Mouse (Mus musculus): ENCODE measurements around the gene Prpf18. TPM values are rescaled to one million over a fixed set of nuclear protein-coding genes. Genes with fewer than 3 reads are reported as not detected.

Gene Prpf18
- polyA plus RNA-seq, 1 experiment from 2014 or later = 54.1 TPM

- H3K9ac ChIP-seq = no peak overlapping the region
- no peak for ATAC-seq (ENCODE audit: low FRiP score, low read depth)
- H3K4me3 ChIP-seq = no peak overlapping the region
- H3K4me1 ChIP-seq = peaks cover 7% of the 10 kb centered on the region; the same call in 1 of the 2 replicates
- H3K27ac ChIP-seq = no peak overlapping the region
- no peak overlapping the region for H3K4me2 ChIP-seq (replicated peaks)
- H3K27me3 ChIP-seq (replicated peaks) = no peaks in the 10 kb centered on the region
- WGBS = 78% methylated on average over 11 of the region's 11 CpGs
- H3K36me3 ChIP-seq = peaks cover 46% of the 10 kb centered on the region
- no peaks in the 10 kb centered on the region for H3K9me3 ChIP-seq
These were observed 65.7 kb downstream of the Prpf18 start for GRCm38 (mm10) chr2:4586245-4586644.

GRCm38 (mm10) chr2:4584252-4584651 is 67.7 kb downstream of the Prpf18 start:
- Histone ChIP-seq H3K4me1 (peaks cover 7% of the 10 kb centered on the region; the same call in 1 of the 2 replicates), H3K9ac (no peak overlapping the region), H3K27ac (no peak overlapping the region), H3K27me3 (replicated peaks) (no peaks in the 10 kb centered on the region), H3K4me3 (no peak overlapping the region), H3K4me2 (replicated peaks) (no peak overlapping the region), H3K9me3 (no peaks in the 10 kb centered on the region), H3K36me3 (peaks cover 42% of the 10 kb centered on the region)
- 75% methylated on average over 5 of the region's 5 CpGs for WGBS
- no peak for ATAC-seq (ENCODE audit: low FRiP score, low read depth)

GRCm38 (mm10) chr2:4582930-4583329 is 69.0 kb downstream of the Prpf18 start:
- ATAC-seq (ENCODE audit: low FRiP score, low read depth) = no peak
- no peak overlapping the region for H3K4me3 ChIP-seq
- peaks cover 35% of the 10 kb centered on the region for H3K36me3 ChIP-seq

GRCm38 (mm10) chr2:4580666-4581065 is 71.2 kb downstream of the Prpf18 start:
- no peak overlapping the region for H3K4me3 ChIP-seq
- ATAC-seq (ENCODE audit: low FRiP score, low read depth) = no peak
- H3K36me3 ChIP-seq = peaks cover 26% of the 10 kb centered on the region
- H3K4me2 ChIP-seq (replicated peaks) = no peak overlapping the region
- H3K9me3 ChIP-seq = no peaks in the 10 kb centered on the region
- no peak overlapping the region for H3K27ac ChIP-seq
- no peak overlapping the region for H3K9ac ChIP-seq
- no peaks in the 10 kb centered on the region for H3K27me3 ChIP-seq (replicated peaks)
- 81% methylated on average over 6 of the region's 6 CpGs for WGBS
- no peaks in the 10 kb centered on the region for H3K4me1 ChIP-seq

More at GRCm38 (mm10) chr2:4582930-4583329, 69.0 kb downstream of the Prpf18 start:
- Histone ChIP-seq H3K27me3 (replicated peaks) (no peaks in the 10 kb centered on the region), H3K4me1 (peaks cover 7% of the 10 kb centered on the region; the same call in 1 of the 2 replicates), H3K4me2 (replicated peaks) (no peak overlapping the region), H3K9me3 (no peaks in the 10 kb centered on the region), H3K9ac (no peak overlapping the region), H3K27ac (no peak overlapping the region)
- 91% methylated on average over 2 of the region's 2 CpGs for WGBS

- no peak for ATAC-seq (ENCODE audit: low FRiP score, low read depth)
- 83% methylated on average over 8 of the region's 8 CpGs for WGBS
- no peak overlapping the region for H3K27ac ChIP-seq
These were observed 72.4 kb downstream of the Prpf18 start for GRCm38 (mm10) chr2:4579357-4580068.

GRCm38 (mm10) chr2:4578291-4578690 is 73.6 kb downstream of the Prpf18 start:
- no peak for ATAC-seq (ENCODE audit: low FRiP score, low read depth)
- Histone ChIP-seq H3K9me3 (no peaks in the 10 kb centered on the region), H3K9ac (no peak overlapping the region), H3K4me3 (no peak overlapping the region), H3K4me1 (no peaks in the 10 kb centered on the region), H3K27ac (no peak overlapping the region), H3K36me3 (peaks cover 50% of the 10 kb centered on the region), H3K4me2 (replicated peaks) (no peak overlapping the region), H3K27me3 (replicated peaks) (no peaks in the 10 kb centered on the region)
- WGBS = 84% methylated on average over 5 of the region's 5 CpGs

More at GRCm38 (mm10) chr2:4579357-4580068, 72.4 kb downstream of the Prpf18 start:
- Histone ChIP-seq H3K9ac (no peak overlapping the region), H3K4me1 (no peaks in the 10 kb centered on the region), H3K27me3 (replicated peaks) (no peaks in the 10 kb centered on the region), H3K36me3 (peaks cover 38% of the 10 kb centered on the region), H3K4me3 (no peak overlapping the region), H3K9me3 (no peaks in the 10 kb centered on the region), H3K4me2 (replicated peaks) (no peak overlapping the region)

GRCm38 (mm10) chr2:4575975-4576374 is 75.9 kb downstream of the Prpf18 start:
- WGBS = 93% methylated on average over 7 of the region's 7 CpGs
- no peaks in the 10 kb centered on the region for H3K4me1 ChIP-seq
- ATAC-seq (ENCODE audit: low FRiP score, low read depth) = no peak
- no peak overlapping the region for H3K4me3 ChIP-seq
- H3K9ac ChIP-seq = no peak overlapping the region
- no peaks in the 10 kb centered on the region for H3K27me3 ChIP-seq (replicated peaks)
- no peak overlapping the region for H3K4me2 ChIP-seq (replicated peaks)
- H3K27ac ChIP-seq = no peak overlapping the region
- H3K9me3 ChIP-seq = no peaks in the 10 kb centered on the region
- H3K36me3 ChIP-seq = peaks cover 66% of the 10 kb centered on the region

GRCm38 (mm10) chr2:4575163-4575562 is 76.8 kb downstream of the Prpf18 start:
- H3K9ac ChIP-seq = no peak overlapping the region

GRCm38 (mm10) chr2:4574251-4574650 is 77.7 kb downstream of the Prpf18 start:
- 57% methylated on average over 5 of the region's 5 CpGs for WGBS
- no peaks in the 10 kb centered on the region for H3K4me1 ChIP-seq
- no peaks in the 10 kb centered on the region for H3K9me3 ChIP-seq
- no peak overlapping the region for H3K4me2 ChIP-seq (replicated peaks)
- H3K4me3 ChIP-seq = no peak overlapping the region
- H3K9ac ChIP-seq = no peak overlapping the region
- peak; percentile 25; the same call in 1 of the 2 replicates for ATAC-seq (ENCODE audit: low FRiP score, low read depth)
- H3K27me3 ChIP-seq (replicated peaks) = no peaks in the 10 kb centered on the region
- H3K27ac ChIP-seq = no peak overlapping the region
- peaks cover 57% of the 10 kb centered on the region for H3K36me3 ChIP-seq

More at GRCm38 (mm10) chr2:4575163-4575562, 76.8 kb downstream of the Prpf18 start:
- WGBS = 33% methylated on average over 2 of the region's 2 CpGs
- Histone ChIP-seq H3K4me2 (replicated peaks) (no peak overlapping the region), H3K4me3 (no peak overlapping the region), H3K27ac (no peak overlapping the region), H3K36me3 (peaks cover 62% of the 10 kb centered on the region), H3K4me1 (no peaks in the 10 kb centered on the region), H3K9me3 (no peaks in the 10 kb centered on the region), H3K27me3 (replicated peaks) (no peaks in the 10 kb centered on the region)
- ATAC-seq (ENCODE audit: low FRiP score, low read depth) = no peak

GRCm38 (mm10) chr2:4573386-4573785 is 78.5 kb downstream of the Prpf18 start:
- ATAC-seq (ENCODE audit: low FRiP score, low read depth) = no peak
- H3K4me2 ChIP-seq (replicated peaks) = no peak overlapping the region
- 75% methylated on average over 4 of the region's 4 CpGs for WGBS
- H3K9me3 ChIP-seq = no peaks in the 10 kb centered on the region
- H3K36me3 ChIP-seq = peaks cover 60% of the 10 kb centered on the region
- H3K4me3 ChIP-seq = no peak overlapping the region
- H3K27ac ChIP-seq = no peak overlapping the region
- no peaks in the 10 kb centered on the region for H3K4me1 ChIP-seq
- no peak overlapping the region for H3K9ac ChIP-seq
- H3K27me3 ChIP-seq (replicated peaks) = no peaks in the 10 kb centered on the region

- Histone ChIP-seq H3K36me3 (peaks cover 56% of the 10 kb centered on the region), H3K4me2 (replicated peaks) (no peak overlapping the region), H3K9me3 (no peaks in the 10 kb centered on the region), H3K4me3 (no peak overlapping the region), H3K9ac (no peak overlapping the region), H3K4me1 (no peaks in the 10 kb centered on the region), H3K27ac (no peak overlapping the region), H3K27me3 (replicated peaks) (no peaks in the 10 kb centered on the region)
- 83% methylated on average over 7 of the region's 7 CpGs for WGBS
- ATAC-seq (ENCODE audit: low FRiP score, low read depth) = no peak
These were observed 79.2 kb downstream of the Prpf18 start for GRCm38 (mm10) chr2:4572498-4573263.
